Mouse (Mus musculus): ENCODE measurements around the gene Kmt5a. TPM values are rescaled to one million over a fixed set of nuclear protein-coding genes. Genes with fewer than 3 reads are reported as not detected.
A peak's percentile ranks its signal among the peaks of the same experiment; 100 is the strongest.
"Not testable (repeated sequence)": the region's sequence is repeated elsewhere in the genome, so short reads cannot be mapped to it uniquely, and the experiment has no call there.

Kmt5a gene
- polyA plus RNA-seq, 1 experiment from 2014 or later, result 105 TPM

GRCm38 (mm10) chr5:124493455-124493854 lies 53.7 kb downstream of the Kmt5a start:
- 81% methylated on average over 11 of the region's 11 CpGs for WGBS
- no peaks in the 10 kb centered on the region for H3K27me3 ChIP-seq (replicated peaks)
- no peak overlapping the region for H3K27ac ChIP-seq
- peaks cover 11% of the 10 kb centered on the region; the same call in 1 of the 2 replicates for H3K36me3 ChIP-seq
- H3K9me3 ChIP-seq, result no peaks in the 10 kb centered on the region
- H3K4me3 ChIP-seq (replicated peaks), result no peak overlapping the region
- ATAC-seq, result no peak
- no peak overlapping the region for H3K4me2 ChIP-seq (replicated peaks)
- H3K4me1 ChIP-seq (replicated peaks), result peaks cover 6% of the 10 kb centered on the region; the same call in 1 of the 2 replicates
- no peak overlapping the region for H3K9ac ChIP-seq

- Histone ChIP-seq H3K9ac (no peak overlapping the region), H3K4me2 (replicated peaks) (no peak overlapping the region), H3K36me3 (peaks cover 11% of the 10 kb centered on the region; the same call in 1 of the 2 replicates), H3K4me3 (replicated peaks) (no peak overlapping the region), H3K27ac (no peak overlapping the region), H3K27me3 (replicated peaks) (no peaks in the 10 kb centered on the region), H3K9me3 (no peaks in the 10 kb centered on the region), H3K4me1 (replicated peaks) (peaks cover 10% of the 10 kb centered on the region; the same call in 1 of the 2 replicates)
- ATAC-seq, result no peak
- 64% methylated on average over 7 of the region's 7 CpGs for WGBS
Observed at GRCm38 (mm10) chr5:124495547-124495946, 55.8 kb downstream of the Kmt5a start.

- Histone ChIP-seq H3K9me3 (no peaks in the 10 kb centered on the region), H3K36me3 (peaks cover 10% of the 10 kb centered on the region; the same call in 1 of the 2 replicates), H3K27ac (no peak overlapping the region), H3K9ac (no peak overlapping the region), H3K27me3 (replicated peaks) (no peaks in the 10 kb centered on the region), H3K4me2 (replicated peaks) (peak overlapping the region; percentile 30; the same call in 1 of the 2 replicates), H3K4me3 (replicated peaks) (peak overlapping the region; percentile 1; the same call in 1 of the 2 replicates), H3K4me1 (replicated peaks) (peaks cover 10% of the 10 kb centered on the region; the same call in 1 of the 2 replicates)
- ATAC-seq, result peak; percentile 67
- WGBS, result 43% methylated on average over 15 of the region's 15 CpGs
Observed at GRCm38 (mm10) chr5:124496614-124497514, 57.1 kb downstream of the Kmt5a start.

- Histone ChIP-seq H3K36me3 (no peaks in the 10 kb centered on the region; the same call in 1 of the 2 replicates), H3K9ac (no peak overlapping the region), H3K4me1 (replicated peaks) (peaks cover 10% of the 10 kb centered on the region; the same call in 1 of the 2 replicates), H3K4me2 (replicated peaks) (no peak overlapping the region), H3K9me3 (no peaks in the 10 kb centered on the region), H3K27me3 (replicated peaks) (no peaks in the 10 kb centered on the region), H3K4me3 (replicated peaks) (no peak overlapping the region), H3K27ac (no peak overlapping the region)
- 78% methylated on average over 9 of the region's 9 CpGs for WGBS
- no peak for ATAC-seq
Observed at GRCm38 (mm10) chr5:124498221-124498876, 58.6 kb downstream of the Kmt5a start.

GRCm38 (mm10) chr5:124499001-124499400 lies 59.3 kb downstream of the Kmt5a start:
- H3K4me1 ChIP-seq (replicated peaks), result peaks cover 10% of the 10 kb centered on the region; the same call in 1 of the 2 replicates
- no peaks in the 10 kb centered on the region; the same call in 1 of the 2 replicates for H3K36me3 ChIP-seq
- no peaks in the 10 kb centered on the region for H3K9me3 ChIP-seq
- H3K4me2 ChIP-seq (replicated peaks), result no peak overlapping the region
- no peaks in the 10 kb centered on the region for H3K27me3 ChIP-seq (replicated peaks)
- no peak overlapping the region for H3K9ac ChIP-seq
- no peak for ATAC-seq
- H3K27ac ChIP-seq, result no peak overlapping the region
- H3K4me3 ChIP-seq (replicated peaks), result no peak overlapping the region
- 55% methylated on average over 5 of the region's 5 CpGs for WGBS

- peaks cover 10% of the 10 kb centered on the region; the same call in 1 of the 2 replicates for H3K4me1 ChIP-seq (replicated peaks)
- H3K36me3 ChIP-seq; ATAC-seq; H3K27me3 ChIP-seq (replicated peaks); H3K4me2 ChIP-seq (replicated peaks); H3K4me3 ChIP-seq (replicated peaks); H3K27ac ChIP-seq; H3K9me3 ChIP-seq; H3K9ac ChIP-seq: not testable (repeated sequence)
- 84% methylated on average over 2 of the region's 4 CpGs for WGBS
Observed at GRCm38 (mm10) chr5:124500037-124500436, 60.3 kb downstream of the Kmt5a start.

GRCm38 (mm10) chr5:124500573-124500972 lies 60.8 kb downstream of the Kmt5a start:
- ATAC-seq, result no peak
- WGBS, result 96% methylated on average over 3 of the region's 3 CpGs
- no peaks in the 10 kb centered on the region for H3K36me3 ChIP-seq

GRCm38 (mm10) chr5:124501541-124501940 lies 61.8 kb downstream of the Kmt5a start:
- Histone ChIP-seq H3K9me3 (no peaks in the 10 kb centered on the region), H3K36me3 (no peaks in the 10 kb centered on the region), H3K4me2 (replicated peaks) (no peak overlapping the region), H3K27ac (no peak overlapping the region), H3K4me1 (replicated peaks) (peaks cover 7% of the 10 kb centered on the region), H3K27me3 (replicated peaks) (no peaks in the 10 kb centered on the region), H3K9ac (no peak overlapping the region), H3K4me3 (replicated peaks) (no peak overlapping the region)
- no peak for ATAC-seq
- 88% methylated on average over 10 of the region's 10 CpGs for WGBS

More at GRCm38 (mm10) chr5:124500573-124500972, 60.8 kb downstream of the Kmt5a start:
- H3K4me3 ChIP-seq (replicated peaks), result no peak overlapping the region
- no peak overlapping the region for H3K9ac ChIP-seq
- H3K4me2 ChIP-seq (replicated peaks), result no peak overlapping the region
- no peaks in the 10 kb centered on the region for H3K9me3 ChIP-seq
- no peak overlapping the region for H3K27ac ChIP-seq
- peaks cover 10% of the 10 kb centered on the region; the same call in 1 of the 2 replicates for H3K4me1 ChIP-seq (replicated peaks)
- H3K27me3 ChIP-seq (replicated peaks), result no peaks in the 10 kb centered on the region

- no peak for ATAC-seq
- no peak overlapping the region for H3K4me2 ChIP-seq (replicated peaks)
- 68% methylated on average over 14 of the region's 14 CpGs for WGBS
- no peak overlapping the region for H3K27ac ChIP-seq
- no peak overlapping the region for H3K4me3 ChIP-seq (replicated peaks)
- no peaks in the 10 kb centered on the region for H3K27me3 ChIP-seq (replicated peaks)
- H3K9me3 ChIP-seq, result no peaks in the 10 kb centered on the region
- H3K36me3 ChIP-seq, result no peaks in the 10 kb centered on the region
- no peak overlapping the region for H3K9ac ChIP-seq
- H3K4me1 ChIP-seq (replicated peaks), result peaks cover 10% of the 10 kb centered on the region; the same call in 1 of the 2 replicates
Observed at GRCm38 (mm10) chr5:124503742-124504141, 64.0 kb downstream of the Kmt5a start.

- no peaks in the 10 kb centered on the region for H3K36me3 ChIP-seq
- WGBS, result 58% methylated on average over 4 of the region's 4 CpGs
- no peak overlapping the region for H3K27ac ChIP-seq
- H3K4me2 ChIP-seq (replicated peaks), result no peak overlapping the region
- no peak overlapping the region for H3K4me3 ChIP-seq (replicated peaks)
- H3K9me3 ChIP-seq, result no peaks in the 10 kb centered on the region
- ATAC-seq, result peak; percentile 65
- H3K9ac ChIP-seq, result no peak overlapping the region
- peaks cover 9% of the 10 kb centered on the region for H3K4me1 ChIP-seq (replicated peaks)
- no peaks in the 10 kb centered on the region for H3K27me3 ChIP-seq (replicated peaks)
Observed at GRCm38 (mm10) chr5:124505235-124505634, 65.5 kb downstream of the Kmt5a start.

- no peaks in the 10 kb centered on the region for H3K27me3 ChIP-seq (replicated peaks)
- ATAC-seq, result 0 out of 2 replicates have a peak, but pooled peaks have one; percentile 9
- no peak overlapping the region for H3K9ac ChIP-seq
- no peaks in the 10 kb centered on the region for H3K36me3 ChIP-seq
- no peak overlapping the region for H3K4me3 ChIP-seq (replicated peaks)
- 29% methylated on average over 10 of the region's 10 CpGs for WGBS
- no peak overlapping the region for H3K27ac ChIP-seq
- peaks cover 9% of the 10 kb centered on the region for H3K4me1 ChIP-seq (replicated peaks)
- no peaks in the 10 kb centered on the region for H3K9me3 ChIP-seq
- H3K4me2 ChIP-seq (replicated peaks), result no peak overlapping the region
Observed at GRCm38 (mm10) chr5:124506731-124507359, 67.1 kb downstream of the Kmt5a start.

- Histone ChIP-seq H3K4me1 (replicated peaks) (peaks cover 9% of the 10 kb centered on the region), H3K4me3 (replicated peaks) (no peak overlapping the region), H3K9me3 (no peaks in the 10 kb centered on the region), H3K36me3 (peaks cover 10% of the 10 kb centered on the region; the same call in 1 of the 2 replicates), H3K27me3 (replicated peaks) (no peaks in the 10 kb centered on the region), H3K27ac (no peak overlapping the region), H3K9ac (no peak overlapping the region), H3K4me2 (replicated peaks) (no peak overlapping the region)
- WGBS, result 82% methylated on average over 6 of the region's 6 CpGs
- ATAC-seq, result no peak
Observed at GRCm38 (mm10) chr5:124509200-124509599, 69.5 kb downstream of the Kmt5a start.
